Mouse (Mus musculus) MEL (cell line): ENCODE results near the gene Gm20388. TPM values are rescaled to one million over a fixed set of nuclear protein-coding genes. Genes with fewer than 3 reads are reported as not detected.
A peak's percentile ranks its signal among the peaks of the same experiment; 100 is the strongest.

Experiments used
- DNase-seq: peaks from one replicate; pipeline ENCODE4 v3.0.0; 2011; ENCODE audit warnings: low read depth, low spot score
- H3K27ac ChIP-seq: 2 replicates; pipeline ENCODE4 v1.5.1; 2012; ENCODE audit warnings: low read depth, mild to moderate bottlenecking, control low read depth, low read length, moderate library complexity; ENCODE audit not compliant: control insufficient read depth
- H3K27me3 ChIP-seq, 2 experiments: fragments of 150-350 bp in 1 of 2; sonication (generic) in 1 of 2; 2 replicates each; pipeline ENCODE4 v1.6.1; 2012; ENCODE audit warnings: low read length in 2 of 2, mild to moderate bottlenecking in 2 of 2, improper control_type of control experiment in 1 of 2, moderate library complexity in 1 of 2; ENCODE audit not compliant: insufficient read depth in 2 of 2, control insufficient read depth in 1 of 2
- H3K36me3 ChIP-seq, 2 experiments: 2 replicates each; pipeline ENCODE4 v1.6.1; 2012 to 2014; ENCODE audit warnings: low read length in 2 of 2, improper control_type of control experiment in 1 of 2, inconsistent platforms in 1 of 2, mild to moderate bottlenecking in 1 of 2; ENCODE audit not compliant: insufficient read depth in 2 of 2, control insufficient read depth in 1 of 2
- H3K4me1 ChIP-seq, 2 experiments: fragments of 150-350 bp in 1 of 2; sonication (generic) in 1 of 2; 2 replicates each; pipeline ENCODE4 v1.6.1; 2012; ENCODE audit warnings: low read length in 2 of 2, improper control_type of control experiment in 1 of 2, mild to moderate bottlenecking in 1 of 2; ENCODE audit not compliant: insufficient read depth in 2 of 2, control insufficient read depth in 1 of 2
- H3K4me3 ChIP-seq, 2 experiments: fragments of 150-350 bp in 1 of 2; sonication (generic) in 1 of 2; 2 replicates each; pipeline ENCODE4 v1.5.1; 2012; ENCODE audit warnings: low read depth in 2 of 2, low read length in 2 of 2, mild to moderate bottlenecking in 2 of 2, moderate library complexity in 2 of 2, control low read depth in 1 of 2, improper control_type of control experiment in 1 of 2; ENCODE audit not compliant: control insufficient read depth in 1 of 2, insufficient read depth in 1 of 2
- H3K79me2 ChIP-seq: 2 replicates; pipeline ENCODE4 v1.6.1; 2012; ENCODE audit warnings: mild to moderate bottlenecking, low read length, moderate library complexity; ENCODE audit not compliant: control insufficient read depth, poor library complexity, insufficient read depth
- H3K9ac ChIP-seq: 2 replicates; pipeline ENCODE4 v1.6.1; 2012; ENCODE audit warnings: low read depth, mild to moderate bottlenecking, control low read depth, low read length, moderate library complexity; ENCODE audit not compliant: control insufficient read depth, poor library complexity, severe bottlenecking
- H3K9me3 ChIP-seq: fragments of 150-350 bp; sonication (generic); replicated peaks from 2 replicates; pipeline ENCODE4 v1.6.1; 2012; ENCODE audit warnings: mild to moderate bottlenecking, low read length, improper control_type of control experiment, moderate library complexity; ENCODE audit not compliant: insufficient read depth
- BHLHE40 ChIP-seq: IDR thresholded peaks from 2 replicates; pipeline ENCODE4 v1.6.1; 2012; ENCODE audit warnings: low read depth, mild to moderate bottlenecking, inconsistent platforms, low read length, improper control_type of control experiment, borderline replicate concordance
- CHD1 ChIP-seq: IDR thresholded peaks from 2 replicates; pipeline ENCODE4 v1.6.1; 2012; ENCODE audit warnings: low read depth, mild to moderate bottlenecking, inconsistent platforms, low read length, improper control_type of control experiment
- CHD2 ChIP-seq: IDR thresholded peaks from 2 replicates; pipeline ENCODE4 v1.6.1; 2011; ENCODE audit warnings: low read length, improper control_type of control experiment
- CTCF ChIP-seq, 3 experiments: IDR thresholded peaks in 2 of 3; conservative IDR thresholded peaks in 1 of 3; 2 replicates each; pipeline ENCODE4 v1.5.1; 2011 to 2012; ENCODE audit warnings: low read length in 3 of 3, low read depth in 2 of 3, mild to moderate bottlenecking in 2 of 3, improper control_type of control experiment in 1 of 3, inconsistent platforms in 1 of 3, mixed read lengths in 1 of 3, moderate library complexity in 1 of 3; ENCODE audit not compliant: control insufficient read depth in 1 of 3, insufficient read depth in 1 of 3, poor library complexity in 1 of 3, severe bottlenecking in 1 of 3
- ELF1 ChIP-seq: IDR thresholded peaks from 2 replicates; pipeline ENCODE4 v1.6.1; 2014; ENCODE audit warnings: low read depth, mild to moderate bottlenecking, inconsistent platforms, low read length, improper control_type of control experiment, moderate library complexity
- ETS1 ChIP-seq: IDR thresholded peaks from 2 replicates; pipeline ENCODE4 v1.6.1; 2012; ENCODE audit warnings: low read depth, mild to moderate bottlenecking, inconsistent platforms, low read length, improper control_type of control experiment, moderate library complexity
- GABPA ChIP-seq: IDR thresholded peaks from 2 replicates; pipeline ENCODE4 v1.6.1; 2012; ENCODE audit warnings: low read depth, mild to moderate bottlenecking, inconsistent platforms, low read length, improper control_type of control experiment, moderate library complexity
- GATA1 ChIP-seq: IDR thresholded peaks from 2 replicates; pipeline ENCODE4 v1.6.1; 2011; ENCODE audit warnings: low read depth, low read length, improper control_type of control experiment
- HCFC1 ChIP-seq: IDR thresholded peaks from 2 replicates; pipeline ENCODE4 v1.6.1; 2012; ENCODE audit warnings: low read depth, mild to moderate bottlenecking, inconsistent platforms, low read length, improper control_type of control experiment, moderate library complexity
- JUND ChIP-seq: IDR thresholded peaks from 2 replicates; pipeline ENCODE4 v1.6.1; 2011; ENCODE audit warnings: low read depth, mild to moderate bottlenecking, improper control_type of control experiment, low read length
- MAFK ChIP-seq: IDR thresholded peaks from 2 replicates; pipeline ENCODE4 v1.6.1; 2011; ENCODE audit warnings: low read depth, mild to moderate bottlenecking, low read length, improper control_type of control experiment, borderline replicate concordance
- MAX ChIP-seq: IDR thresholded peaks from 2 replicates; pipeline ENCODE4 v1.6.1; 2011; ENCODE audit warnings: low read length, improper control_type of control experiment
- MAZ ChIP-seq: IDR thresholded peaks from 2 replicates; pipeline ENCODE4 v1.6.1; 2012; ENCODE audit warnings: low read depth, mild to moderate bottlenecking, inconsistent platforms, low read length, improper control_type of control experiment
- MXI1 ChIP-seq: IDR thresholded peaks from 2 replicates; pipeline ENCODE4 v1.6.1; 2011; ENCODE audit warnings: mild to moderate bottlenecking, low read depth, low read length, improper control_type of control experiment
- MYB ChIP-seq: IDR thresholded peaks from 2 replicates; pipeline ENCODE4 v1.6.1; 2011; ENCODE audit warnings: mild to moderate bottlenecking, low read depth, low read length, improper control_type of control experiment
- NELFE ChIP-seq: IDR thresholded peaks from 2 replicates; pipeline ENCODE4 v1.6.1; 2011; ENCODE audit warnings: low read depth, low read length, improper control_type of control experiment
- NRF1 ChIP-seq: IDR thresholded peaks from 2 replicates; pipeline ENCODE4 v1.6.1; 2014; ENCODE audit warnings: low read depth, mild to moderate bottlenecking, inconsistent platforms, low read length, improper control_type of control experiment, moderate library complexity; ENCODE audit not compliant: poor library complexity, insufficient read depth, severe bottlenecking
- POLR2A ChIP-seq, 2 experiments: IDR thresholded peaks; 2 replicates each; pipeline ENCODE4 v1.6.1; 2011 to 2012; ENCODE audit warnings: low read length in 2 of 2, mild to moderate bottlenecking in 2 of 2, control low read depth in 1 of 2, improper control_type of control experiment in 1 of 2, low read depth in 1 of 2, moderate library complexity in 1 of 2; ENCODE audit not compliant: control insufficient read depth in 1 of 2, insufficient read depth in 1 of 2, poor library complexity in 1 of 2
- POLR2AphosphoS5 ChIP-seq: IDR thresholded peaks from 2 replicates; pipeline ENCODE4 v1.6.1; 2012; ENCODE audit warnings: low read depth, borderline replicate concordance, mild to moderate bottlenecking, inconsistent platforms, low read length, moderate library complexity, mixed read lengths
- RAD21 ChIP-seq: IDR thresholded peaks from 2 replicates; pipeline ENCODE4 v1.6.1; 2011; ENCODE audit warnings: mild to moderate bottlenecking, low read depth, low read length, improper control_type of control experiment
- SMC3 ChIP-seq: IDR thresholded peaks from 2 replicates; pipeline ENCODE4 v1.6.1; 2011; ENCODE audit warnings: low read depth, low read length, improper control_type of control experiment
- TBP ChIP-seq: IDR thresholded peaks from 2 replicates; pipeline ENCODE4 v1.8.0; 2011; ENCODE audit warnings: low read depth, low read length, improper control_type of control experiment
- TCF12 ChIP-seq: IDR thresholded peaks from 2 replicates; pipeline ENCODE4 v1.6.1; 2014; ENCODE audit warnings: low read depth, mild to moderate bottlenecking, inconsistent platforms, low read length, improper control_type of control experiment, moderate library complexity
- USF1 ChIP-seq: IDR thresholded peaks from 2 replicates; pipeline ENCODE4 v1.6.1; 2014; ENCODE audit warnings: low read depth, mild to moderate bottlenecking, inconsistent platforms, low read length, improper control_type of control experiment, moderate library complexity
- USF2 ChIP-seq, 2 experiments: IDR thresholded peaks; 2 replicates each; pipeline ENCODE4 v1.6.1; 2011 to 2012; ENCODE audit warnings: improper control_type of control experiment in 2 of 2, low read length in 2 of 2, borderline replicate concordance in 1 of 2, inconsistent platforms in 1 of 2, low read depth in 1 of 2, mild to moderate bottlenecking in 1 of 2; ENCODE audit not compliant: insufficient read depth in 1 of 2
- polyA plus RNA-seq, 2 experiments: library from polyadenylated mRNA; stranded (reverse) in 1 of 2; unstranded in 1 of 2; fragments of >175 nt in 1 of 2; fragments of >200 nt in 1 of 2; gene quantifications; 2 replicates each; pipeline versions ENCODE4 v1.2.1 to v1.2.4; 2012; ENCODE audit warnings: low replicate concordance in 2 of 2, low read depth in 1 of 2; ENCODE audit not compliant: insufficient read length in 2 of 2, insufficient read depth in 1 of 2, missing spikeins in 1 of 2
- total RNA-seq: library from RNA; depleted of rRNA; stranded (reverse); fragments of 300-350 nt; gene quantifications from 2 replicates; pipeline ENCODE4 v1.2.3, GENCODE M21; 2012

Gene Gm20388
- total and polyA plus RNA-seq, 3 experiments, result 11.1 to 17.8 TPM; not detected in 1

- Histone ChIP-seq H3K4me3 (peak overlapping the region; percentile 61 to 63), H3K79me2 (peaks cover 62% of the 10 kb centered on the region), H3K9me3 (no peaks in the 10 kb centered on the region), H3K27me3 (no peaks in the 10 kb centered on the region), H3K27ac (peak overlapping the region; percentile 56), H3K4me1 (peaks cover 0 to 7% of the 10 kb centered on the region in 2 experiments; a peak in 3 of 4 replicates), H3K9ac (peak overlapping the region; percentile 64), H3K36me3 (peaks cover 0 to 6% of the 10 kb centered on the region in 2 experiments; a peak in 3 of 4 replicates)
- DNase-seq, result peak; percentile 27
- no peak for TF ChIP-seq GABPA
- no peak for TF ChIP-seq CHD1
- TF ChIP-seq MYB, result no peak
- TF ChIP-seq NRF1, result no peak
- TF ChIP-seq CTCF (IDR thresholded peaks at IDR 0.05 in 2 of 3, conservative IDR thresholded peaks at IDR 0.05 in 1 of 3; ENCODE audit: control insufficient read depth in 1 of 3, insufficient read depth in 1 of 3, low read depth in 2 of 3, low read length in 3 of 3, poor library complexity in 1 of 3, severe bottlenecking in 1 of 3), result no peak
- TF ChIP-seq SMC3, result no peak
- 0 out of 2 replicates have a peak, but pooled peaks have one; percentile 20 for TF ChIP-seq TBP
- TF ChIP-seq CHD2, result no peak
Observed at GRCm38 (mm10) chr8:121119635-121120455, 1209.2 kb downstream of the Gm20388 start.

- peak overlapping the region; percentile 64 for H3K9ac ChIP-seq
- H3K36me3 ChIP-seq, result peaks cover 0 to 6% of the 10 kb centered on the region in 2 experiments; a peak in 3 of 4 replicates
- no peaks in the 10 kb centered on the region for H3K27me3 ChIP-seq
- H3K9me3 ChIP-seq, result no peaks in the 10 kb centered on the region
- peak overlapping the region; percentile 56 for H3K27ac ChIP-seq
- peak; percentile 65 for DNase-seq
- H3K4me3 ChIP-seq, result peak overlapping the region; percentile 61 to 63
- H3K79me2 ChIP-seq, result peaks cover 62% of the 10 kb centered on the region
- peaks cover 0 to 7% of the 10 kb centered on the region in 2 experiments; a peak in 3 of 4 replicates for H3K4me1 ChIP-seq
- TF ChIP-seq POLR2AphosphoS5, result no peak
- TF ChIP-seq ELF1, result 0 out of 2 replicates have a peak, but pooled peaks have one; percentile 52
- TF ChIP-seq MYB, result no peak
- no peak for TF ChIP-seq NELFE
- peak; percentile 79; the same call in 1 of the 2 replicates for TF ChIP-seq CHD1
- TF ChIP-seq MAX, result 0 out of 2 replicates have a peak, but pooled peaks have one; percentile 11
- no peak for TF ChIP-seq USF1
- TF ChIP-seq JUND, result no peak
- peak; percentile 45 for TF ChIP-seq MXI1
- no peak for TF ChIP-seq BHLHE40
- peak; percentile 41; the same call in 1 of the 2 replicates for TF ChIP-seq ETS1
- no peak for TF ChIP-seq RAD21
- TF ChIP-seq USF2 (IDR thresholded peaks at IDR 0.05; ENCODE audit: borderline replicate concordance in 1 of 2, insufficient read depth in 1 of 2, low read depth in 1 of 2, low read length in 2 of 2), result no peak
- TF ChIP-seq HCFC1, result 0 out of 2 replicates have a peak, but pooled peaks have one; percentile 27
- no peak for TF ChIP-seq CTCF (IDR thresholded peaks at IDR 0.05 in 2 of 3, conservative IDR thresholded peaks at IDR 0.05 in 1 of 3; ENCODE audit: control insufficient read depth in 1 of 3, insufficient read depth in 1 of 3, low read depth in 2 of 3, low read length in 3 of 3, poor library complexity in 1 of 3, severe bottlenecking in 1 of 3)
- no peak; a peak in 1 of 4 replicates for TF ChIP-seq POLR2A (IDR thresholded peaks at IDR 0.05; ENCODE audit: control insufficient read depth in 1 of 2, insufficient read depth in 1 of 2, low read depth in 1 of 2, low read length in 2 of 2, poor library complexity in 1 of 2)
- no peak for TF ChIP-seq MAFK
- no peak for TF ChIP-seq CHD2
- TF ChIP-seq TCF12, result peak; percentile 54; the same call in 1 of the 2 replicates
- no peak for TF ChIP-seq SMC3
- peak; percentile 66 for TF ChIP-seq GATA1
- no peak for TF ChIP-seq MAZ
Observed at GRCm38 (mm10) chr8:121120456-121121419, 1210.1 kb downstream of the Gm20388 start.
